Mouse (Mus musculus) kidney, postnatal 0 days (tissue): ENCODE data around the gene Wnt10b. TPM values are rescaled to one million over a fixed set of nuclear protein-coding genes. Genes with fewer than 3 reads are reported as not detected.
"Not testable (repeated sequence)": the region's sequence is repeated elsewhere in the genome, so short reads cannot be mapped to it uniquely, and the experiment has no call there.

ENCODE experiments used
- ATAC-seq: fragments of 200-750 bp; cut with Nextera tagmentation; replicated peaks from 2 replicates; pipeline ENCODE4 v1.8.0; 2017; ENCODE audit warnings: low read depth, moderate number of reproducible peaks, moderate TSS enrichment, moderate library complexity; ENCODE audit not compliant: low FRiP score
- DNase-seq: peaks from one replicate; pipeline ENCODE4 v3.0.0-alpha.2; 2016; ENCODE audit warnings: low spot score
- H3K27ac ChIP-seq: fragments of 300-500 bp; sonication (generic); 2 replicates; pipeline ENCODE4 v1.5.1; 2014; ENCODE audit warnings: mild to moderate bottlenecking
- H3K27me3 ChIP-seq: fragments of 300-500 bp; sonication (generic); 2 replicates; pipeline ENCODE4 v1.6.1; 2014; ENCODE audit warnings: low read length, mixed read lengths; ENCODE audit not compliant: insufficient read depth
- H3K36me3 ChIP-seq: fragments of 300-500 bp; sonication (generic); 2 replicates; pipeline ENCODE4 v1.6.1; 2014; ENCODE audit warnings: low read length, mixed read lengths; ENCODE audit not compliant: insufficient read depth
- H3K4me1 ChIP-seq: fragments of 300-500 bp; sonication (generic); replicated peaks from 2 replicates; pipeline ENCODE4 v1.6.1; 2014; ENCODE audit warnings: antibody characterized with exemption, low read length, mixed read lengths; ENCODE audit not compliant: insufficient read depth
- H3K4me2 ChIP-seq: fragments of 300-500 bp; sonication (generic); 2 replicates; pipeline ENCODE4 v1.6.1; 2014; ENCODE audit warnings: mild to moderate bottlenecking, low read length, moderate library complexity, mixed read lengths
- H3K4me3 ChIP-seq: fragments of 300-500 bp; sonication (generic); replicated peaks from 2 replicates; pipeline ENCODE4 v1.5.1; 2014; ENCODE audit warnings: low read depth, low read length
- H3K9ac ChIP-seq: fragments of 300-500 bp; sonication (generic); 2 replicates; pipeline ENCODE4 v1.6.1; 2014; ENCODE audit warnings: low read depth, low read length
- H3K9me3 ChIP-seq: fragments of 300-500 bp; sonication (generic); replicated peaks from 2 replicates; pipeline ENCODE4 v1.6.1; 2016; ENCODE audit warnings: low read length, inconsistent platforms, mixed read lengths
- CTCF ChIP-seq: IDR thresholded peaks from 2 replicates; pipeline ENCODE4 v1.5.1; 2016; ENCODE audit warnings: antibody characterized with exemption, low read depth, mild to moderate bottlenecking, moderate library complexity
- WGBS: fragments of 180-500 bp; shearing (Covaris S2); extraction: QIAGEN DNeasy Blood & Tissue Kit; methylation state at CpG from one replicate; pipeline ENCODE4 v1.1.7; 2014; 5-methylcytosine and 5-hydroxymethylcytosine counted together
- polyA plus RNA-seq: library from polyadenylated mRNA; unstranded; fragments of >200 nt; fragmentation: Nextera tagmentation; extraction: Ambion mirVana; gene quantifications from 2 replicates; pipeline ENCODE4 v1.2.1, GENCODE M21; 2015

Wnt10b gene
- polyA plus RNA-seq, 1 experiment from 2014 or later: not detected

GRCm38 (mm10) chr15:98749093-98749492 is 28.9 kb downstream of the Wnt10b start:
- WGBS: 95% methylated on average over 2 of the region's 2 CpGs
- Histone ChIP-seq H3K27ac (no peak overlapping the region), H3K9ac (no peak overlapping the region), H3K4me3 (no peak overlapping the region), H3K4me1 (0 out of 2 replicates have a peak, but pooled peaks cover 3% of the 10 kb centered on the region), H3K4me2 (no peak overlapping the region), H3K36me3 (0 out of 2 replicates have a peak, but pooled peaks cover 2% of the 10 kb centered on the region), H3K27me3 (no peaks in the 10 kb centered on the region), H3K9me3 (no peaks in the 10 kb centered on the region)
- ATAC-seq: no peak
- no peak for TF ChIP-seq CTCF
- DNase-seq: no peak

- DNase-seq (no peak), ATAC-seq (no peak)
- TF ChIP-seq CTCF: no peak
- H3K4me3 ChIP-seq: no peak overlapping the region
- no peaks in the 10 kb centered on the region for H3K27me3 ChIP-seq
- 74% methylated on average over 6 of the region's 6 CpGs for WGBS
- H3K4me2 ChIP-seq: no peak overlapping the region
- 0 out of 2 replicates have a peak overlapping the region, but pooled peaks have one; percentile 25 for H3K27ac ChIP-seq
- H3K4me1 ChIP-seq: 0 out of 2 replicates have a peak, but pooled peaks cover 3% of the 10 kb centered on the region
- no peaks in the 10 kb centered on the region for H3K9me3 ChIP-seq
- H3K9ac ChIP-seq: no peak overlapping the region
- H3K36me3 ChIP-seq: 0 out of 2 replicates have a peak, but pooled peaks cover 2% of the 10 kb centered on the region
Observed at GRCm38 (mm10) chr15:98747296-98747695, 30.7 kb downstream of the Wnt10b start.

- H3K4me1 ChIP-seq: 0 out of 2 replicates have a peak, but pooled peaks cover 3% of the 10 kb centered on the region
- H3K4me3 ChIP-seq: no peak overlapping the region
- no peak overlapping the region for H3K4me2 ChIP-seq
- H3K36me3 ChIP-seq: 0 out of 2 replicates have a peak, but pooled peaks cover 2% of the 10 kb centered on the region
- no peak for TF ChIP-seq CTCF
- no peak overlapping the region for H3K27ac ChIP-seq
- H3K27me3 ChIP-seq: no peaks in the 10 kb centered on the region
- no peak for ATAC-seq
- H3K9me3 ChIP-seq: no peaks in the 10 kb centered on the region
- H3K9ac ChIP-seq: no peak overlapping the region
- 70% methylated on average over 10 of the region's 10 CpGs for WGBS
- no peak for DNase-seq
Observed at GRCm38 (mm10) chr15:98746344-98746965, 31.5 kb downstream of the Wnt10b start.

GRCm38 (mm10) chr15:98743863-98744262 is 34.1 kb downstream of the Wnt10b start:
- H3K36me3 ChIP-seq: peaks cover 24% of the 10 kb centered on the region
- not testable (repeated sequence) for H3K9ac ChIP-seq, H3K4me1 ChIP-seq, H3K27me3 ChIP-seq, DNase-seq, H3K27ac ChIP-seq, H3K4me3 ChIP-seq, H3K4me2 ChIP-seq, H3K9me3 ChIP-seq, ATAC-seq
- WGBS: 92% methylated on average over 3 of the region's 3 CpGs

- Histone ChIP-seq H3K4me3 (no peak overlapping the region), H3K27me3 (no peaks in the 10 kb centered on the region), H3K36me3 (peaks cover 28% of the 10 kb centered on the region), H3K27ac (no peak overlapping the region), H3K9ac (no peak overlapping the region), H3K4me2 (no peak overlapping the region), H3K4me1 (0 out of 2 replicates have a peak, but pooled peaks cover 2% of the 10 kb centered on the region), H3K9me3 (no peaks in the 10 kb centered on the region)
- no peak for DNase-seq
- no peak for TF ChIP-seq CTCF
- ATAC-seq: no peak
- WGBS: 78% methylated on average over 8 of the region's 8 CpGs
Observed at GRCm38 (mm10) chr15:98742766-98743428, 35.1 kb downstream of the Wnt10b start.

GRCm38 (mm10) chr15:98740219-98740618 is 37.7 kb downstream of the Wnt10b start:
- no peak overlapping the region for H3K4me3 ChIP-seq
- H3K4me2 ChIP-seq: no peak overlapping the region
- ATAC-seq (no peak), DNase-seq (no peak)
- H3K9ac ChIP-seq: no peak overlapping the region
- H3K9me3 ChIP-seq: no peaks in the 10 kb centered on the region
- no peaks in the 10 kb centered on the region for H3K4me1 ChIP-seq
- 92% methylated on average over 8 of the region's 8 CpGs for WGBS
- H3K27me3 ChIP-seq: no peaks in the 10 kb centered on the region
- H3K36me3 ChIP-seq: peaks cover 34% of the 10 kb centered on the region
- no peak overlapping the region for H3K27ac ChIP-seq
- no peak for TF ChIP-seq CTCF
